Mouse (Mus musculus) pancreas, adult 10 weeks (tissue): ENCODE measurements around the gene Olfr816. TPM values are rescaled to one million over a fixed set of nuclear protein-coding genes. Genes with fewer than 3 reads are reported as not detected.

ENCODE experiments used
- polyA plus RNA-seq: library from polyadenylated mRNA; stranded (reverse); fragments of 350-450 nt; fragmentation: Illumina TruSeq; extraction: RNeasy Lipid Tissue Mini Kit (QIAGEN cat#74804); gene quantifications from one replicate; pipeline ENCODE4 v1.2.3, GENCODE M21; 2015; ENCODE audit warnings: low read depth, low replicate concordance; ENCODE audit not compliant: insufficient read depth

Gene Olfr816
- not detected for polyA plus RNA-seq

DNA sequence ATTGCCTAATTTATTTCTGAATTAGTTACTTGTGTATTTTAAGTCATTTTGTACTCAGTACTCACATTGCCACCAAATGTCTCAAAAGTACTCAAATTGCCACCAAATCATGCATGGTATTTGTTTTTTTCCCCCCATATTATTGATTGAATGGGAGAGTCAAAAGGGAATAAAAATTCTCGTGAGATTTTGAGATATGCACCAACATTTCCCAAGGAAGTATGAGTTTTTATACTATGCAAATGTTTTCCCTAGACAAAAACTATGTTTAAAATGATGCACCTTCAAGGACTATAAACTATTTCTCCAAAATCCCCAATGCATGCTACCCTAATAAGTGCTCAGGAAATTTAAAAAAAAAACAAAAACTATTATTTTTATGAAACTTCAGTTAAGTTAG is at the start of gene Olfr816:
TSS of gene Olfr816 (minus strand) at position 101 of the 400 bp plus-strand sequence.

DNA sequence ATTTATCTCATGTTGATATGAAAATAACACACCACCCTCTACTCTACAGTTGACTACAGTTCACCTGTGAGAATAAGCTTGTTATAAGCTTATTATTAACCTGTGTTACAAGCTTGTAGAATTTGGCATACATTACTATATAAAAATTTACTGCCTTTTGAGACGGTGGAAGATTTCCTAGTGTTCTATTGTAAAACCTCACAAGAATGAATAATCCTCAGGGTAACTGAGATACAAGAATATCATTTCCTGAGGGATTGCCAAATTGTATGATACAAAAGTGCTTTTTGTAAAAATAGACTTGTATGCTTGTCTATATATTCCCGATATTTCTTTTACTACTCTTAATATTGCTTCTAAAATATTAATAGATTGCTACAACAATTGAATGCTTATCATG is 33.6 kb upstream of the Olfr816 start, which contains the start of gene Olfr818:
TSS of gene Olfr818 (minus strand) at position 101 of the 400 bp plus-strand sequence.

DNA sequence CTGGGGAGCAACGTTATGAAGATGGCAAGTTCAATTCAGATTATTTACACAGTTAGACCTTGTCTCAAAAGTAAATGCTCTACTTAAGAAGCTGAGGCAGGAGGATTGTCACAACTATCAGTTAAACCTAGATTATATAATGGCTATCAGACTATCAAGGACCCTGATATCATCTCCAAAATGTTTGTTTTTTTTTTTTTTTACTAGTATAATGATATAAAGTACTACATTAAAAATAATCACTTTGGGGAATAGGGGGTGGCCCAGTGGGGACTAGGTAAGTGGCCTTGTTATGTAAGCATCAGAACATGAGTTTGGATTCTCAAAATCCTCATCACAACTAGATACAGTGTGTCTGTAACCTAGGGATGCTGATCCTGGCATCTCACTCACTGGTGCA is 9.6 kb downstream of the Olfr816 start, which contains the start of gene Olfr815:
TSS of gene Olfr815 (minus strand) at position 101 of the 400 bp plus-strand sequence.

DNA sequence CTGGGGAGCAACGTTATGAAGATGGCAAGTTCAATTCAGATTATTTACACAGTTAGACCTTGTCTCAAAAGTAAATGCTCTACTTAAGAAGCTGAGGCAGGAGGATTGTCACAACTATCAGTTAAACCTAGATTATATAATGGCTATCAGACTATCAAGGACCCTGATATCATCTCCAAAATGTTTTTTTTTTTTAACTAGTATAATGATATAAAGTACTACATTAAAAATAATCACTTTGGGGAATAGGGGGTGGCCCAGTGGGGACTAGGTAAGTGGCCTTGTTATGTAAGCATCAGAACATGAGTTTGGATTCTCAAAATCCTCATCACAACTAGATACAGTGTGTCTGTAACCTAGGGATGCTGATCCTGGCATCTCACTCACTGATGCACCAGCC is 35.6 kb downstream of the Olfr816 start, which contains the start of gene Olfr814:
TSS of gene Olfr814 (minus strand) at position 101 of the 400 bp plus-strand sequence.

Other genes starting within 250 kb of the Olfr816 start
- not detected for gene Olfr801, start 241.7 kb downstream of the Olfr816 start, polyA plus RNA-seq
- gene Olfr802, start 227.4 kb downstream of the Olfr816 start, polyA plus RNA-seq: not detected
- gene Olfr803, start 221.3 kb downstream of the Olfr816 start, polyA plus RNA-seq: not detected
- gene Olfr804, start 212.4 kb downstream of the Olfr816 start, polyA plus RNA-seq: not detected
- not detected for gene Olfr805, start 186.2 kb downstream of the Olfr816 start, polyA plus RNA-seq
- not detected for gene Olfr806, start 173.7 kb downstream of the Olfr816 start, polyA plus RNA-seq
- gene Olfr807, start 157.8 kb downstream of the Olfr816 start, polyA plus RNA-seq: not detected
- gene Olfr808, start 150.1 kb downstream of the Olfr816 start, polyA plus RNA-seq: not detected
- gene Olfr809, start 141.0 kb downstream of the Olfr816 start, polyA plus RNA-seq: not detected
- not detected for gene Olfr810, start 120.7 kb downstream of the Olfr816 start, polyA plus RNA-seq
- not detected for gene Olfr811, start 111.2 kb downstream of the Olfr816 start, polyA plus RNA-seq
- not detected for gene Olfr812, start 69.5 kb downstream of the Olfr816 start, polyA plus RNA-seq
- gene Olfr813, start 60.2 kb downstream of the Olfr816 start, polyA plus RNA-seq: not detected
- gene Olfr814, start 35.7 kb downstream of the Olfr816 start, polyA plus RNA-seq: not detected
- not detected for gene Olfr815, start 9.7 kb downstream of the Olfr816 start, polyA plus RNA-seq
- gene Olfr818, start 33.5 kb upstream of the Olfr816 start, polyA plus RNA-seq: not detected
- gene Olfr819, start 51.7 kb upstream of the Olfr816 start, polyA plus RNA-seq: not detected
- gene Olfr247, start 60.5 kb upstream of the Olfr816 start, polyA plus RNA-seq: not detected
- not detected for gene Gm10310, start 69.5 kb upstream of the Olfr816 start, polyA plus RNA-seq
- not detected for gene Olfr820, start 97.0 kb upstream of the Olfr816 start, polyA plus RNA-seq
- not detected for gene Olfr821, start 114.8 kb upstream of the Olfr816 start, polyA plus RNA-seq
- gene Olfr822, start 155.6 kb upstream of the Olfr816 start, polyA plus RNA-seq: not detected
- gene Olfr823, start 199.8 kb upstream of the Olfr816 start, polyA plus RNA-seq: not detected
- not detected for gene Olfr824, start 214.4 kb upstream of the Olfr816 start, polyA plus RNA-seq